Mouse (Mus musculus): ENCODE measurements at regions not wholly inside any gene's neighbourhood (a gene's known extent, or its start where the extent isn't known, plus 50 kb on each side); places are given as distances from the start of the nearest gene placed in this dataset.

DNA sequence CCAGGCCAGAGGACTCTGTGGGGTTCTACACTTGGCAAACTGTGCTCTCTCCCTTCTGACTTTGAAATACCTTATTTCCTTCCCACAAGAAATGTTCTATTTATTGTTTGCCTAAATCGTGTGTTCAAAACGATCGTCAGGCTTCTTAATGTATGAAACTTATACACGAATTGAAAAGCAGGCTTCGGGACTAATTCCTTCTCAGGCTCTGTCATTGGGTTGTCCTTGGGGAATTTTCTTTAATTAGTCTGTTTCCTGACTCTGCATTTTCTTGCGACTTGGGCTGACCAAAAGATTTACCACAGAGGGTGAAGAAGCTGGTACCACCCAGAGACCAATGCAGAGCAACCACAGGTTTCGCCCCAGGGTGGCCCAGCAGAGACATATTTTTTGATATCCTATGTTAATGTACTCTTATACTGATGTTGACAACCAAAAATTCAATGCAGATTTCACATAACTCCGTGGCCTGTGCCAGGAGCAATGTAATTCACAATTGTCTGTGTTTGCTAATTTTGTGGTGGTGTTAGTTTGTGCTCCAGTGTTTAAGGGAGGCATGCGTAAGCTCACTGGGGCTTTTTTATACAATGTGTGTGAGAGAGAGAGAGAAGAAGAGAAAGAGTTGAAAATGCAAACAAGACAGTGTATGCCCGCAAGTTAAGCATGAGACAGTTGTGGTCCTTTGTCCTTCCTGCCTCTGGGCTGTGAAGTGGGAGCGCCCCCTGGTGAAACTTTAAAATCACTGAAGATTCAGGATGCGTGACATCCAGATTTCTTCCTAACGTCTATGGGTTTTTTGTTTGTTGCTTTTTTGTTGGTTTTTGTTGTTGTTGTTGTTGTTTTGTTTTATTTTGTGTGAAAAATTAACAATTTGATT, 452.7 kb downstream of the Sox2 start:
- peak; percentile 62 for DNase-seq (ENCODE audit: low spot score)

DNA sequence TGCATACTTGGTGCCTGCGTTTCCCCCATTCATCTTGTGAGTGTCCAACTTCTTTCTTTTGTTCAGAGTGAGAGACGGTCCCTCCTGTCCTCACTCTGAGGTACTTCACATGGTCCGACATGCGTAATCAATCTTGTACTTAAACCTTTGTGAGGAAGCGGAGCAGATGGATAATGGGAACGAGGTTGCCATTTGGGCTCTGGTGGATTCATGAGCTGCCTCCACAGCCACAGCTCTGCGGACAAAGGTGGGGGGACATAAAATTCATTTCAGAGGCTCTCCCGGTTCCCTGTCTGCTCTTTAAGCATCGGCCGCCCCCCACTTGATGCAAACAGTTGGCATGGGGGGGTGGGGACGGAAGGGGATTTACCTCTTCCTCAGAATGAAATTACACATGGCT, 454.7 kb downstream of the Sox2 start:
- DNase-seq (ENCODE audit: low spot score), result no peak

DNA sequence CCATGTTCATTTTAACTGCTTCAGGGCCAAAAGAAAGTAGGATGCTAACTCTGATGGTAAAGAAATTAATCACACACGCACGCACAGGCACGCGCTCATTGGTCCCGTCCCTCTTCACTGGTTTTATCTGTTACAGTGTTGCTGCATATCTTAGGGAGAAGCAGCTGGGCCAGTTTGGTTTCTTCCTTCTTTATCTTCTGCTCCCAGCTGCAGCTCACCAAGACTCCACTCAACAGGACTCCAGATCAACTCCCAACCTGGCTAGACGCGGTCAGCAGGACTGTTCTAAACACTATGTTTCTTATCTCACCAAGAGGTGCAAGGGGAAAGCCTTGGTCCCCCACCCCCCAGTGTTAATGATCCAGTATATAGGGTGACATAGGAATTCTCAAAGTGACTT, 455.9 kb downstream of the Sox2 start:
- DNase-seq (ENCODE audit: low spot score), result no peak

DNA sequence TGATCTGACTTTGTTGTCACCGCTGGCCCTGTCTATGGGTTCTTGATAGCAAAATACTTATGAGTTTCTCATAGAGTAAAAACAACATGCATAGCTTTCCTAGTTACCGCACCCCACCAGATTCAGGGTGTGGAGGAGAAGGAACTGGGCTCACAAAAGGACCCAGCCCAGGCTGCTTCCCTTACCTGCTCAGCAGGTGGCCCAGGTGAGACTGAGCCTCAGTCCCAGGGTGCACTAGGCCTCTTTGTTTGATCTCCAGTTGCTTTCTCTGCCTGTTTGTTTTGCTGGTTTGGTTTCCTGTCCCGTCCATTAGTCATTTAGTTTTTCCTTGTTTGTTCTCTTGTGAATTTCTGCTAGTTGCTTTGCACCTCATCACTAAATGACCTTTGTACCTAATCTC, 483.3 kb downstream of the Sox2 start:
- peak; percentile 3 for DNase-seq (ENCODE audit: low spot score)

DNA sequence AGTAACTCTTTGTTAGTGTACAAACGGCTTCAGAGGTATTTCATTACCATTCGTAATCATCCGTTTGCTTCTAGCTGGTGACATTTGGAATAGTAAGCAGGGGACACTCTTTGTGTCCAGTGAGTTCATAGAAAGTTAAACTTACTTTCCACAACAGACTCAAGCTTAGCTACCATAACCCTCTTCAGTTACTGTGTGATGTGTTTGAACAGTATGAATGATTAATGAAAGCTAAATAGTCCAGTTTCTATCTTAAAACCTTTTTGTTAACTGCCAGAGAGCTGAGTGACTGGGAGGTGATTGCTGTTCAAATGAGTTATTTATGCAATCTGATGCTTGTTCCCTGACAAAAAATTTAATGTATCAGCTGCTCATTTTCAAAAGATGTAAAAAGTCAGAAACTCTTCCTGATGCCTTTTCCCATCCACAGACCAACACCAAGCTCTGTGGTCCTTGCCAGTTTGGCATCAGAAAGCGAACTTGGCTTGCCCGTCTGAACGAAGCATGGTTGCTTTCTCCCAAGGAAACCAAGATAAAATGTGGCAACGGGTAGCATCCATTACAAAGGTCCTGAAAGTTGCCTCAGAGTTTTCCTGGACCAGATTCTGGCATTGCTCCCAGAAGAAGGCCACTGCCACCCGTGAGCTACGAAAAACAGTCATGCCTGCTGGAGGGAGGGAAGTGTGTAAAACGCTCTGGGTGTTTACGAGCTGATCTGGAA, 491.5 kb downstream of the Sox2 start:
- no peak for DNase-seq (ENCODE audit: low spot score)

DNA sequence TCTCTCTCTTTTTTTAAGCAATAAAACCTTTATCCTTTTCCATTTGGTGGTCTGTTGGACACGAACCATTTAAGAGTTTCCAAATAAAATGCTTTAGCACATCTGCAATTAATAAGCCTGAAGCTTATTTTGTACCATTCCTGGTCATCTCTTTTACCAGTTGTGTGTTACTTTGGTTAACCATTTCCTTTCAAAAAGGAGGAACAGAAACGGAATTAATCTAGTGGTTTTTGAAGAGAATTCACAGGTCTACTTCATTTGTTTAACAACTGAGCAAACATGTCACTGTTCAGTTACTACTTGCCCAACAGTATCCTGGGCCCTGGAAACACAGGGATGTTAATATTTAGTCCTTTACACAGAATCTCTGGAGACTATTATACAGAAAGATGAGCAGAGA, 492.5 kb downstream of the Sox2 start:
- DNase-seq (ENCODE audit: low spot score), result no peak

DNA sequence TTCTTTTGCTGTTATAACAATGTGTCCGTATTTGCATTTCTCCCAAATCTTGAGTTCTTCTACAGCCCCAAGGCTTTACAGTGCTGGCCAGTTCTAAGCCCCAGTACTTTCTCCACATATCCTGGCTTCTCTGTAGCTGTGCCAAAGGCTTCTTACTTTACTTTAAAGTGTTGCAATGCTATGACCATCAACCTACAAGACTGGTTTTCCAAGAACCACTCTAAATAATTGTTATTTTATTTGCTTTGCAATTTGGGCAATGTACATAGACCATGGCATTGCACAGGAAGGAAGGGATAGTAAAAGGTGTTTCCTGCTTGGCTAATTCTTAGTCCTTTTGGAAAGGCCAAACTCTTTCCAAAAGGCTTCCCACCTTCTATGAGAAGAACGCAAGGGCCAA, 495.4 kb downstream of the Sox2 start:
- DNase-seq (ENCODE audit: low spot score), result no peak

DNA sequence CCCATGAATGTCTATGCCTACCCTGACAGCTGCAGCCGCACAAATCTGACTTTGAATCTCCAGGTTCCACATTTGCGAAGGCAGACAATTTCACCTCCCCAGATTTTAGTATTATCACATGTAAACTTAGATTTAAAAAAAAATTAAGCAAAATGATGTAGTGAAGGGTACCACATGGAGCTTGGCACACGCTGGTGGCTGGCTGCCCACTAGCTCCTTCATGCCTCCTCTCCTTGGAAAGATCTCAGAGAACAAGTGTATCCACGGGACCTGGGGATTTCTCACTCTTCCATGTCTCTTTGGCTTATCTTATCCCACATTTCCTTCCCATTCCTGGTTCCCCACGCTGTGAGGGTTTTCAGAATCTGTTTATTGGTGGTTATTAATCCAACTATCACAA, 496.5 kb downstream of the Sox2 start:
- DNase-seq (ENCODE audit: low spot score), result no peak

DNA sequence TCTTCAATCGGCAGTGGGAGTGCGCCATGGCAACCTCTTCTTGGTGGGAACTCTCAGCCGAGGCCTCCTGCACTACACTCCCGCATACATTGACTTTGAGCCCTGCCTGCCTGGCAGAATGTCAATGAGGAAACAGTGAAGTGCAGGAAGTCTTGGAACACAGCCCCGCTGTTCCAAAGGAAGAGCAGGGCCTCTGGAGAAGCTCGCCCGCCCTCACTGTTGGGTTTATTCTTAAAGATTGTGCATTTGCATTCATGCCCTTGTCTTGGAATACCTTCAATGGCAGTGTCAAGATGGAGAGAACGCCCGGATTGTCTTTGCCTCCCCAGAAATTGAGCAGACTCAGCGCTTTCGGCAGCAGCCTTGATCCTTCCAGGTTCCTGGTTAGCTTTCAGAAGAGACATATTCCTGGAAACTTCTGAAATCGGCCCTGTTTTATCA, 499.1 kb downstream of the Sox2 start:
- no peak for DNase-seq (ENCODE audit: low spot score)

DNA sequence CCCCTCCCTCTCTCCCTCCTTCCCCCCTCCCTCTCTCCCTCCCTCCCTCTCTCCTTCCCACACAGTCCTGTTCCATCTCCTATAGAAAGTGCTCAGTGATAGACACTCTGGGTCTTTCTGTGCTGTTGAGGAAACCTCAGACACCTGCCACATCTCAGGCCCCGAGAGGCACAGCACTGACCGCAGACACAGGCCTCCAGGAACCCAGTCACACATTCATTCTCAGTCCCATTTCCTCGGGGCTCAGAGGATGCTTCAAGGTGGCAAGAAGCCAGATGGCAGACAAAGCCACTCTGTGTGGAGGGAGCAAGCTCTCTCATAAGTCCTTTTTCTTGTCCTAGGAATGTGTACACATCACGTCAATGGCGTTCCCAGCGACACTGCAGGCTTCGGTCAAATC, 502.0 kb downstream of the Sox2 start:
- no peak for DNase-seq (ENCODE audit: low spot score)

DNA sequence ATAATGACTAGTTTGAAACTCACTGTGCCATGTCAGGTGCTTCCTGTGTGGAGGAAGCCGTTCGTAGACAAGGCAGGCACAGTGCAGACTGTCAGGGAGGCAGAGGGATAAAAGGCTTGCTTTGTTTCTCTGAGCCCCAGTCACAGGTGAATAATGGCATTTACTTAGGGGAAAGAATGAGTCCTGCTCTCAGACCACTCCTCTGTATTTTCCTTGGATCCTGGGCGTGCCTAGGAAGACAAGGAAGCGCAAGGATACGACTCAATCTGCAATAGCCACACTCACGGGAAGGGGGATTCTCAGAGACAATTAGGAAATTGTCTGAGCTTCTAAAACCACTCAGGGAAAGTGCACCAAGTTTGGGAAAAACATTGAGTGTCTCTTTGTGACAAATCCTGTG, 504.1 kb downstream of the Sox2 start:
- no peak for DNase-seq (ENCODE audit: low spot score)

DNA sequence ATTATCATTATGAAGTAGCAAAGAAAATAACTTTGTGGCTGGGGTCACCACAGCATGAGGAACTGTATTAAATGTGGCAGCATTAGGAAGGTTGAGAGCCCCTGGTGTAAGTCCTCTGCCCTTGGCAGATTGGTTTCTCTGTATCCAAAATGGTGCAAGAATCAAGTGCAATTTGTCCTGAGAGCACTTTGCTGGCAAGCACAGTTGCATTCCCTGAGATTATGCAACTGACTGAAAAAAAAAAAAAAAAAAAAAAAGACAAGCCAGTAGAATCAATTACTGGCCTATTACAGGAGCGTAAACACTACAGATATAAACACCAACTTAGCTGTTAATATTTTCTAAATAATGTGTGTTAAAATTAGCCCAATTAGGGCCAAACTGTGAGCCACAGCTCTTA, 518.5 kb downstream of the Sox2 start:
- DNase-seq (ENCODE audit: low spot score), result no peak

DNA sequence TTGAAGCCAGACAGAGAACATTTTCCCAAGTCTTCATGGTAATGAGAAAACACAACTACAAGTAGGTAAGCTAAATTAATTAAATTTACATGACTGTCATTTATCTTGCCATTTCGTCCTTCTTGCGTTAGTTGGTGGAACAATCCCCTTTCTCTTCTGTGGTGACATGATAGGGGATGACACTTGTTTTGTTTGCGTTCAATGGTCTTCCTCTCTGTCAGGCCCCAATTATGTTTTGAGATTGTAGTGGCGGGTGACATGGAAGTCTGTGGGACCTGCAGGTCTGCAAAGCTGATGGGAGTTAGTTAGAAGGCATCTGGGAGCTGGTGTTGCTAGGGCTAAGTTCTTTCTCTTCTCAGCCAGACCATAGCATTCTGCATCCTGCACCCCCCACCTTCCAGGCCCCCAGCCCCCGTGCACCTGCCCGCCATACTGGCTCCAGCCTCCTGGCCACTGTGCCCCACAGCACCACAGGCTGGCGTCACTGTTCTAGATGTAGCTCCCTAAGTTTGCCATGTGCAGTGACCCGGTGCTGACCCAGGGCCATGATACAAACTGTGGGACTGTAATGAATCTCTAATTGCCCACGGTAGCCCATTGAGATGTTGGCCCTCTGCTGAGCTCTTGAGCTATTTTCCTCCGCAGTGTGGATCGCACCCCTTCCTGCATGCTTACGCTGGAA, 528.7 kb downstream of the Sox2 start:
- no peak for DNase-seq (ENCODE audit: low spot score)

DNA sequence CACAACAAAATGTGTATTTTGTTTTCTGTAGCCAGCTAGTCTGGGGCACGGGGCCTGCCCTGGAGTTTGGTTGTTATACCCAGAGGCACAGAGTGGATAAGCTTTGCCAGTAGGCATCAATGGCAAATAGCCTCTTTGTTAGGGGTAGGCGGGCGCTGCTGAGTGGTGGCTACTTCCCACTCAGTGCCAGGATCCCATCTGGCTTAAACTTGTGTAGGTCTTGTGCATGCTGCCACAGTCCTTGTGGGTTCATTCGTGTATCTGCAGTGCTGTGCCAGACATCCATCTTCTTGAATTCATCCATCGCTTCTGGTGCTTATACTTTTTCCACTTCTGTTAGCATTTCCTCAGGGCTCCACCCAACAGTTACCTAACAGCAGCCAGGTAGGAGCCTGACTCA, 545.4 kb upstream of the Atp11b start:
- DNase-seq (ENCODE audit: low spot score), result no peak

DNA sequence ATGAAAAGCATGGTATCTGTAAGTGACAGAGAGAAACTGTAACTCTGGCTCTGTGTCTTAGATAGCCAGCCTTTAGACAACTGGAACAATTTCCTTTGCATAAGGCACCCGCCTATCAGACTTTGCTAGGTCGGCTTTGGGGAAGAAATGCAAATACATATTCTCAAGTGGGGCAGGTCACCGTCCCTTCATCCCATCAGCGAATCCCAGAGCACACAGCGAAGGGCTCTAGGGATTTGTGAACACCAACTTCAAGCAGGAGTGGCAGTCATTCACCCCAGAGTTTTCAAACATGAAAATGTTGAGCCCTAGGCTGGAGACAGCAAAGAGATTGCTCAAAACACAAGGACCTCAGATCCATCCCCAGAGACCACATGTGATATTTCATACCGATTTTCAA, 534.5 kb upstream of the Atp11b start:
- DNase-seq (ENCODE audit: low spot score), result no peak

DNA sequence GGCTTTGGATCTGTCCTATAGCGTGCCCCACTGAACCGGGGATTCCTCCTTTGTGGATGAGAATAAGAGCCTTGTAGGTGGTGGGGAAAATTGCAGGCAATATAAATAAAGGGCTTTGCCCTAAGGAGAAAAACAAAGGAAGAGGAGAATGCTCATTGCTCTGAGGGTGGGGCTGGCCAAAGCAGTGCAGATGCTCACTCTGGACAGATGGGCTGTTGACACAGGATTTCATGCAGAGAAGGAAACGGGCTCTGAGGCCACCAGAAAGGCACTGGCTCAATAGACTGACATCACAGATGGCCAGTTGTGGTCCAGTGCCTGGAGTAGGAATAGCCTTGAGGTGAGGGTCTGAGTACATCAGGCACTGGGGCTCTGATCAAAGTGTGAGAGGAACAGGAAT, 532.7 kb upstream of the Atp11b start:
- DNase-seq (ENCODE audit: low spot score), result no peak

DNA sequence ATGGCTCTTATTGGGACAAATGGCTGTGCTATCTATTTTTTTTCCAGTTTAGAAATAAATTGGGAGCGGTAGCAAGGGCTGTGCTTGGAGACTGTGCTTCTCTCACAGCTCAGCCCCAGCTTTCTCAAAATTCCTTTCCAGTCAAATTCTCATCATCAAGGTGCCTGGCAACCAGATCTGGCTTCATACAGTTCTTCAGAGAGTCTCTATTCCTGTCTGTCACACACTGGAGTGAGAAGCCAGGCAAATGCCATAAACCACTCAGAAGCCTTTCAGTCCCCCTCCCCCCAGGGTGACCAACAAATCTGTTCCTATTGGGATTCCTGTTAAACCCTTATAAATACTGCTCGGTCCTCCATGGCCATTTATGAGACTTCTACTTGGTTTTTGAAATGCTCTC, 531.7 kb upstream of the Atp11b start:
- no peak for DNase-seq (ENCODE audit: low spot score)

DNA sequence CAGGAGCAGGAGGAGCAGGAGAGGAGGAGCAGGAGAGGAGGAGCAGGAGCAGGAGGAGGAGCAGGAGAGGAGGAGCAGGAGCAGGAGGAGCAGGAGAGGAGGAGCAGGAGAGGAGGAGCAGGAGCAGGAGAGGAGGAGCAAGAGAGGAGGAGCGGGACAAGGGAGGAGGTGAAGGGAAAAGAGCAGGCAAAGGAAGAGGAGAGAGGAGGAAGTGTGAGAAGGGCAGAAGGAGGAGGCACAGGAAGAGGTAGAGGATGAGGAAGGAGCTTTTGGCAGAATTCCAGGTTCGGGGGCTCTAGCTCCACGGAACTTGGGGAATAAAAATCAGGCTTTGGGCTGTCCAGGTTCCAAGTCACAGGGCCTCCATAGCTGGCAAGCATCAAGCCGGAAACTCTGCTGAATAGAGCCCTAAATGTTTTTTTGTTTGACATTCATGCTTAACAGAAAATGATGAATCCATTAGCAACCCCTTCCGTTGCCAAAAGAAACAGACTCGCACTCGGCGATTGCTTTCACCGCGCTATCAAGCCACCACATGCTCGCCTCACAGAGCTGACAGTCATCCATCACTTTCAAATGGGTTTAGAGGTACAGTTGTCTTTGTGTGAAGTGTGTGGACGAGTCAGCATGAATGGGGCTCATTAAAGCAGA, 528.7 kb upstream of the Atp11b start:
- no peak for DNase-seq (ENCODE audit: low spot score)

DNA sequence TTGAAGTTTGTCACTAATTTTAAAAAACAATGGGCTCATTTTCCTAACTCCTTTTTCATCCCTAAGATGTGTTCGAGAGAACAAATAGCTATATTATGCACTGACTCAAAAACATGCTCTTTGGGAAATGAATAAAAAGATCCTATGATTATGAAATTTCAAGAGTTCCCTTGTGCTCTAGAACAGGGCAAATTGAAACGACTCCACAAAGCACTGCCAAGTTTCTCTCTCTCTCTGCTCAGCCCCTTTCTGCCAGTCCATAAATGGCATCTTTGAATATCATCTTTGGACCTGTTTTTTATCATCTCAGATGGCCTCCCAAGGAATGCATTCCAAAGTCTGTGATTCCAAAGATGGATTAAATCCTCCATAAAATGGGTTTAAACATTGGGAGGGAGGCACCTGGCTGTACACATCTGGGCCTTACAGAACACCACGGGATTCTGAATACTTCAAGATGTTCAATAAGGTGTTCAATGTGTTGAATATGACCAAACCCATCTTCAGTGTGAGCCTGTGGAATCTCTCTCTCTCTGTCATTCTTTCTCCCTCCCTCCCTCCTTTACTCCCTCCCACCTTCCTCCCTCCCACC, 528.0 kb upstream of the Atp11b start:
- no peak for DNase-seq (ENCODE audit: low spot score)

DNA sequence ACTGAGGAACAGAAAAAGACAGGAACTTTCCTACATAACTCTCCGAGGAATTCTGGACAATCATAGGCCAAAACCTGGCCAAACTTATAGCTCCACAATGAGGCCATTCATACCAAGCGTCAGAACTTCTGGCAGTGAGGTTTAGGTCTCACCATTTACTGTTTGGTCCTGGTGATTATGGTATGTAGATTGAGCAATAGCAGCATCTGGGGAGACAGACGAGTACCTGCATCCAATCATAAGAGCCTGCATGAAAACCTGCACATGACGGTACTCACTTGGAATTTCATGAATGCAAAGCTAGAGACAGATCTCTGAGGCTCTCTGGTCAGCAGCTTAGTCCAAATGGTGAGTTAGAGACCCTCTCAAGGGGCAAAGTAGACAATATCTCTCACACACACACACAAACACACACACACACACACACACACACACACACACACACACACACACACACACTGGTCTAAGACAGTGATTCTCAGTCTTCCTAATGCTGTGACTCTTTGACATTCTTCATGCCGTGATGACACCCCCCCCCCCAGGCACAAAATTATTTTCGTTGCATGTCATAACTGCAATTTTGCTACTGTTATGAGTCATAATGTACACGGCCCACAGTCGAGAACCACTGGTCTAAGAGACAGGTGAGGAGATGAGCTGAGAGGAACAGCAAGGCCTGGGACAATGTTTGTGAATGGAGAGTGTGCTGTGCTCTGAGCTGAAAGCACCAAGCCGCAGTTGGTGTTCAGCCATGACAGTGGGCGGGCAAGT, 522.6 kb upstream of the Atp11b start:
- no peak for DNase-seq (ENCODE audit: low spot score)

DNA sequence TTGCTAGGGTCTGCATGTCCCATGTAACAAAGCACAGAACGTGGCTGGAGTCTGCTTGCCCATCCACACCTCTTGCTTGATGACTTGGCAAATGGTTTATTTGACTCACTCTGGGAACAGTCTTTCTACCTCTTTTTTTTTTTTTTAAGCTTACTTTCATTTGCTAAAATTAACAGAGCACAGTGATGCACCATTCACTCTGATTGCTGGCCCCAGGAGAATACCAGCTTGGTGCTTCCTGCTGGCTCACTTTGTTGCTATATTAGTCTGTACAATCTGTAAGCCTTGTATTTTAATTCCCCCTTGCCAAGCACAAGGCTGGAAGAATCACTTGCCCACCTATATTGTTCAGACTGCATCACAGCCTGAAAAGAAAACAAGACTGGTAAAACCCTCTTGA, 521.4 kb upstream of the Atp11b start:
- DNase-seq (ENCODE audit: low spot score), result no peak

All from urinary bladder, postnatal 25 days (tissue).